ENCODE assay signal across 8 mouse cellular contexts in the genomic region with DNA sequence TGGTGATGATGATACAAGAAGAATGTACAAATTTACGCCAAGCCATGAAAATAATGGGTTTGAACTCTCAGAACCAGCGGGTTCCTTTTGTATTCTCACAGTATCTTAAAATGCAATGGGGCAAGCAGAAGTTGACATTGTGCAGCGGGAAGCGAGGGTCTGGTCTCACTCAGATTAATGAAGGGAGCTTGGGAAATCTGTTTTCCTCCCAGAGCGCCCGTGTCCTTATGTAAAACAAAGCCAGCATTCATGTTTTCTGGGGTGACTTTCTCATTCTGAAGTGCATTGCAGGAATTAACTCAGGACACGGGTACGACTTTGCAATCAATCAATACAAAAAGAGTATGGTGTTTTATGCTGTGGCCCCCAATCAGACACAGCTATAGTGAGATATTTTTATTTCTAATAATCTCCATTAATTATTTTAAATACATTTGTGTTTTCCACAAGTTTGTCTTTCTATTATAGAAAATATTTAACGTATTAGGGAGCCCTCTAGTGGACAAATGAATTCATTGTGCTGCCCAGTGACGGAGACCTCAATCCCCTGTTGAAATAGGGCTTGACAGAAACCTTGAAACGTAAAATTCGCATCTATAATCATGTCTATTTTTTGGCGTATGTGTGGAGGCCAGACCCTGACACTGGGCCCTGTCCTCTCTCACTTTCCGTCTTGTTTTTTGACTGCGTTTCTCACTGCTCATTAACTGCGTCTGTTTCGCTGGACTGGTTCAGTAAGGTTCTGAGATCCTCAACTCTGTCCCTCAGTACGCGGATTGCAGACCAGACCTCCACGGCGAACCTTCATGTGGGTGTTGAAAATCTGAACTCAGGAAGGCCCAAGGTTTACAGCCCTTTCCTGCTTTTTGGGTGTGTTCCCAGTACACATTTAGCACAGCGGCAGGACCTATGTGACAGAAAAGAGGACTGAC. TPM values are rescaled to one million over a fixed set of nuclear protein-coding genes. Genes with fewer than 3 reads are reported as not detected.
DNase-seq lines count a peak whose midpoint lies in the region; ATAC-seq and TF ChIP-seq lines count a peak whose summit lies in the region.

No protein-coding gene starts in this region.

- H3K27ac ChIP-seq in liver, adult 2 months (replicated peaks; ENCODE audit: insufficient read depth, low read depth, low read length) = no peak overlapping the region
- no peak overlapping the region for H3K27ac ChIP-seq in heart, embryonic 15.5 days
- no peak overlapping the region for H3K27ac ChIP-seq in neural tube, embryonic 12.5 days

- H3K79me2 ChIP-seq in liver, adult 2 months (ENCODE audit: control insufficient read depth, insufficient read depth, low read length) = no peaks in the 10 kb centered on the region

- peak; percentile 11 for DNase-seq in CD4-positive, CD25-positive, alpha-beta regulatory T cell, adult 2 months (ENCODE audit: low read depth, low spot score)
- DNase-seq in liver, adult 2 months (ENCODE audit: extremely low read depth, low read depth, low spot score) = peak; percentile 18
- no peak for DNase-seq in liver
- DNase-seq in left cerebral cortex, postnatal 25 days (ENCODE audit: low spot score in 2 of 2) = peak; percentile 31 to 47

- H3K27me3 ChIP-seq in liver, adult 2 months (ENCODE audit: control insufficient read depth, insufficient read depth, low read length) = no peaks in the 10 kb centered on the region
- H3K27me3 ChIP-seq in heart, embryonic 15.5 days = no peaks in the 10 kb centered on the region
- H3K27me3 ChIP-seq in neural tube, embryonic 12.5 days (replicated peaks) = no peaks in the 10 kb centered on the region

- H3K36me3 ChIP-seq in liver, adult 2 months (ENCODE audit: control insufficient read depth, insufficient read depth, low read length) = no peaks in the 10 kb centered on the region
- no peaks in the 10 kb centered on the region for H3K36me3 ChIP-seq in heart, embryonic 15.5 days
- H3K36me3 ChIP-seq in neural tube, embryonic 12.5 days = no peaks in the 10 kb centered on the region

- peak overlapping the region; percentile 42 for H3K4me2 ChIP-seq in heart, embryonic 15.5 days
- H3K4me2 ChIP-seq in neural tube, embryonic 12.5 days (replicated peaks) = peak overlapping the region; percentile 22; the same call in 1 of the 2 replicates

- intact Hi-C loops in left cerebral cortex, postnatal 25 days (cut with DNase I) = loop anchor here (5.0 to 10.0 kb wide), 4 partner anchors 155 to 970 kb away; no protein-coding TSS in a partner anchor

- no peak for ATAC-seq in CD4-positive, CD25-positive, alpha-beta regulatory T cell, adult 4 months
- ATAC-seq in heart, embryonic 15.5 days (replicated peaks; ENCODE audit: insufficient number of reproducible peaks, insufficient read depth, low FRiP score, low read depth) = no peak
- no peak for ATAC-seq in neural tube, embryonic 12.5 days (ENCODE audit: low FRiP score, low read depth)
- no peak for ATAC-seq in inflammation-experienced regulatory T-cells, adult 6 months

- no peak for TF ChIP-seq POLR2A in liver, adult 2 months (IDR thresholded peaks at IDR 0.05; ENCODE audit: extremely low read depth, insufficient read depth, low read length)

- 39% methylated on average over 22 of the region's 22 CpGs for WGBS in liver, adult 2 months
- 37% methylated on average over 22 of the region's 22 CpGs for WGBS in heart, embryonic 15.5 days
- 43% methylated on average over 22 of the region's 22 CpGs for WGBS in neural tube, embryonic 12.5 days

- H3K4me1 ChIP-seq in liver, adult 2 months (ENCODE audit: control insufficient read depth, insufficient read depth, low read length) = no peaks in the 10 kb centered on the region
- no peaks in the 10 kb centered on the region for H3K4me1 ChIP-seq in heart, embryonic 15.5 days (replicated peaks)
- H3K4me1 ChIP-seq in neural tube, embryonic 12.5 days = no peaks in the 10 kb centered on the region

- H3K9ac ChIP-seq in liver, adult 2 months (ENCODE audit: low read depth, low read length) = no peak overlapping the region
- no peak overlapping the region for H3K9ac ChIP-seq in heart, embryonic 15.5 days
- H3K9ac ChIP-seq in neural tube, embryonic 12.5 days = no peak overlapping the region

- no peak overlapping the region for H3K4me3 ChIP-seq in liver, adult 2 months (ENCODE audit: insufficient read depth, low read depth, low read length)
- no peak overlapping the region for H3K4me3 ChIP-seq in heart, embryonic 15.5 days
- H3K4me3 ChIP-seq in neural tube, embryonic 12.5 days = no peak overlapping the region

- no peaks in the 10 kb centered on the region for H3K9me3 ChIP-seq in heart, embryonic 15.5 days (replicated peaks)
- no peaks in the 10 kb centered on the region for H3K9me3 ChIP-seq in neural tube, embryonic 12.5 days

- peak; percentile 47 for TF ChIP-seq CTCF in liver, adult 2 months (IDR thresholded peaks at IDR 0.05; ENCODE audit: low read depth, low read length)

RNA-seq across cellular contexts. Expression of a gene that starts 24.6 kb away (rescaled TPM):
- polyA plus RNA-seq in CD4-positive, CD25-positive, alpha-beta regulatory T cell, adult 4 months (2017; shearing (Covaris generic)) = not detected
- total RNA-seq in liver, adult 2 months (2014; rRNA removed) = 27.7 and 147 TPM in 2 replicates
- 0.25 TPM in 1 of 2 replicates, not detected in the other for polyA plus RNA-seq in liver, adult 2 months (2012; rRNA removed)
- not detected in 2 replicates for polyA plus RNA-seq in heart, embryonic 15.5 days (2015; fragmentation: Nextera tagmentation; extraction: Ambion mirVana)
- 1 to 10 TPM; 2.1 to 2.6 TPM for total RNA-seq in left cerebral cortex, postnatal 25 days (2021)
- polyA plus RNA-seq in neural tube, embryonic 12.5 days (2016; fragmentation: Nextera tagmentation; extraction: Ambion mirVana) = 0.60 TPM in 1 of 2 replicates, not detected in the other
- not detected for polyA plus RNA-seq in inflammation-experienced regulatory T-cells, adult 6 months (2017; shearing (Covaris generic))
